Mouse (Mus musculus): ENCODE results near the gene Nphp3.

The Nphp3 gene

DNA sequence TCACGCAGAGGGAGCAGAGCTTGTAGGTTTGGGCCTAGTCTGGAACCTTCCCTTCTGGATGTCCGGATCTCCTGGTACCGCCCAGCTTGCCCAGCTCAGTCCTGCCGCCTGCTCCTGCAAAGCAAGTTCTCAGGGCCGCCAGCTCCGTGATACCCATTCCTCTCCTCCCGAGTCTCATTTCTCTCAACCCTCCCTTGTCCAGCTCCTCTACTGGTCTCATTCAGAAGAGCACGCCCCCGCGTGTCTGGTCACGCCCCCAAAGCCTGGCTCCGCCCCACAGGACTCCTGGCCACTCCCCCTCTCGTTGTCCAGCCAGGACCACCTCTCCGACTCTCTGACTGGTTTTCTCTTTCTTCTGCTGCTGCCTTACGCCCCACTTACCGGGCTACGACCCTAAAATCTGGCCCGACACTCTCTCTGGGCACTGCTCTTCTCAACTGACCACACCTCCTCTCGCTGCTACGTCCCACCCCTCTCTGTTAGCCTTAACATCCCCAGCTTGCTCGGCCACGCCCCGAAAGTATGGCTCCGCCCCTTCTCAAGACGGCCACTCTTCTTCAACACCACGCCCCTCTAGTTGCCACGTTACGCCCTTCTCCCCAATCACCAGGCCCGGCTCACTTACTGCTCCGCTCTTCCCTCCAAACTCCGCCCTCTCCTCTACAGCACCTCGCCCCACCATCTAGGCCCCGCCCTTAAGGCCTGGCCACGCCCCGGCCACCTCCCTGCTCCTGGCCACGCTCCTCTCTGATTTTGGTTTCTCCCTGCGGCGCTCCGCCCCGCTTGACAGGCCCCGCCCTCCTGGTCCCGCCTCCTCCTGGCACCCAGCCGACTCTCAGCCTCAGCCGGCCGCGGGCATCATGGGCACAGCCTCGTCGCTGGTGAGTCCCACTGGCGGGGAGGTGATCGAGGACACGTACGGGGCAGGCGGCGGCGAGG lies at the start of gene Nphp3:
Gene Nphp3, plus strand, starts transcription at position 624 of the 939 bp plus-strand sequence.
- DNase-seq (ENCODE audit: low spot score) = peak; percentile 100

GRCm38 (mm10) chr9:103958722-103959121 lies 43.6 kb upstream of the Nphp3 start:
- DNase-seq (ENCODE audit: low spot score) = no peak

GRCm38 (mm10) chr9:103959989-103960388 lies 42.4 kb upstream of the Nphp3 start:
- no peak for DNase-seq (ENCODE audit: low spot score)

DNA sequence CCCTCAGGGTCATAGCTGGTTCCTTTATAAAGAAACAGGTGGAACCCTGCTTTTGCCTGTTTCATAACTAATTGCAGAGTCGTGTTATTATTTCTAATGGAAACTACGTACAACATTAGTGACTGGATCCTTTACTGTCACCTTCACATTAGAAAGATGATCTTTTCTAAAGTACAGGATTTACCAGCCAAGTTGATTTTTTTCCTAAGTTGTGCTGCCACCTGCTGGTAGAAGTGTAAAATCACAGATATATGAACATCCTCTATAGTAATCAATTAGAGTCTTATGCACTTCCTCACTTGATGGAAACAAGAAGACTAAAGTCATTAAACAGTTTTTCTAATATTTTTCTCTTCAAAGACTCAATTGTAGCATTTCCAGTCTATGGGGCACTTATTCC lies 5.8 kb upstream of the Nphp3 start:
- peak; percentile 66 for DNase-seq (ENCODE audit: low spot score)

DNA sequence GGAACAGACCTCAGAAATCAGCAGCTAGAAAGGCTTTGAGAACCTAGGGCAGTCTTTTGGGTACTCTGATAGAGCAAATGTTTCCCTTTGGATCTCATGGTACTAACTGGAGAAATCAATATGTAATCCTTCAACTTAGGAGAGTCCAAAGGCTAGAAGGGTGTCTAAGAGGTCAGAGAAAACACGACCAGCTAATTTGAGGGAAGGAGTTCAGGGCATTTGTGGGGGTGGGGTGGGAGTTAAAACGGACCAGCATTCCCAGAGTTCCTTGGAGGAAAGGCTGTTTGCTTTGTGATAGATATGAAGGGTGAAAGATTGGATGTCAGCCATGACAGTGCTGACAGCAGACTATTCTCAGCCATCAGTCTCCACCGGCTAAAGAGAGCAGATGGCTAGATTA lies 1.7 kb upstream of the Nphp3 start:
- DNase-seq (ENCODE audit: low spot score) = no peak

GRCm38 (mm10) chr9:104002913-104003330 lies 578 bp downstream of the Nphp3 start:
- peak; percentile 79 for DNase-seq (ENCODE audit: low spot score)

DNA sequence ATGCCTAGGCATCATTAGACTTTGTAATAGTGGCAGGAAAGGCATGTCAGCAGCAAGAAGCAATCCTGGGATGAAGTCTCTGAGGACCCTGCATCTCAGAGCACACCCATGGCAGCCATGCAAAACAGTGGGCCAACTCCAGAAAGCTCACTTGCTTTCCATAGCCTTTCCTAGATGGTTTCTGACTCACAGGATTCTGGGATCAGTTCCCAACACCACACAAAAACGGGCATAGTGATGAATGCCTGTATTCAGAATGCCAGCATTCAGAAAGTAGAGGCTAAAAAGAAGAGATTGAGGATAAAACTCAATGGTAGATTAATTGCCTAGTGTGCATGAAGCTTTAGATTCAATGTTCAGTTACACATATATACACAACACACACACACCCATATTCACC lies 12.2 kb downstream of the Nphp3 start:
- no peak for DNase-seq (ENCODE audit: low spot score)

- no peak for DNase-seq (ENCODE audit: low spot score)
Measured at GRCm38 (mm10) chr9:104021026-104021425, 18.7 kb downstream of the Nphp3 start.

GRCm38 (mm10) chr9:104027186-104027585 lies 24.8 kb downstream of the Nphp3 start:
- DNase-seq (ENCODE audit: low spot score) = no peak

DNA sequence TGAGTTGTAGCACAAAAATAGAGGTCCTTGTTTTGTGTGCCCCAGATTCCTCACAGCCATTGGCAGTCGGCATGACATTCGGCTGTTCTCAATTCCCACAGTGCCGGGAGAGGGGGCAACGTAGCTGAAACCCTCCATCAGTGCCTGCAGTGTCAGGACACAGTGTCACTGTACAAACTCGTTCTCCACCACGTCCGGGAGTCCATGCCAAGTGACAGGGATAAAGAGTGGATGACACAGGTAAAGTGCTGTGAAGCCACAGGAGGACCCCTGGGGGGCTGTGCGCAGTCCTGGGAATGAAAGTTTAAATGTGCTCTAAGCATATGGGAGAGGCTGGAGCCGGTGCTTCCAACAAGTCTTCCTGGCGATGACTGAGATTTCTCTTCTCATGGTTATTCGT lies 27.5 kb downstream of the Nphp3 start:
- DNase-seq (ENCODE audit: low spot score) = no peak

DNA sequence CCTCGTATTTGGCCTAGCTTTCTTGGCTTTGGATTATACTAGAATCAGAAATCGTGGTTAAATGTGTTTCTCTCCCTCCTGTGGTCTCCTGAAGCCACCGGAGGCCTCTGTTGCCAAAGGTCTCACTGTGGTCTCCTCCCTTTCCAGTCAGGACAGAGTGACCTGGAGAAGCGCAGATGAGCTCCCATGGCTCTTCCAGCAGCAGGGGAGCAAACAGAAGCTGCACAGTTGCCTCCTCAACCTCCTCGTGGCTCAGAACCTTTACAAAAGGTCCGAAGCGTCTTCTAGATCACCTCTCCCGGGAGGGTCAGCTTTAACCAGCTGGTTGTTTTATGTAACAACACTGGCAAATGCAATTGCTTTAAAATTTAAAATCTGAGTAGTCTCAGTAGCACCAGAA lies 31.9 kb downstream of the Nphp3 start:
- DNase-seq (ENCODE audit: low spot score) = no peak

- no peak for DNase-seq (ENCODE audit: low spot score)
Measured at GRCm38 (mm10) chr9:104034718-104035117, 32.4 kb downstream of the Nphp3 start.

DNA sequence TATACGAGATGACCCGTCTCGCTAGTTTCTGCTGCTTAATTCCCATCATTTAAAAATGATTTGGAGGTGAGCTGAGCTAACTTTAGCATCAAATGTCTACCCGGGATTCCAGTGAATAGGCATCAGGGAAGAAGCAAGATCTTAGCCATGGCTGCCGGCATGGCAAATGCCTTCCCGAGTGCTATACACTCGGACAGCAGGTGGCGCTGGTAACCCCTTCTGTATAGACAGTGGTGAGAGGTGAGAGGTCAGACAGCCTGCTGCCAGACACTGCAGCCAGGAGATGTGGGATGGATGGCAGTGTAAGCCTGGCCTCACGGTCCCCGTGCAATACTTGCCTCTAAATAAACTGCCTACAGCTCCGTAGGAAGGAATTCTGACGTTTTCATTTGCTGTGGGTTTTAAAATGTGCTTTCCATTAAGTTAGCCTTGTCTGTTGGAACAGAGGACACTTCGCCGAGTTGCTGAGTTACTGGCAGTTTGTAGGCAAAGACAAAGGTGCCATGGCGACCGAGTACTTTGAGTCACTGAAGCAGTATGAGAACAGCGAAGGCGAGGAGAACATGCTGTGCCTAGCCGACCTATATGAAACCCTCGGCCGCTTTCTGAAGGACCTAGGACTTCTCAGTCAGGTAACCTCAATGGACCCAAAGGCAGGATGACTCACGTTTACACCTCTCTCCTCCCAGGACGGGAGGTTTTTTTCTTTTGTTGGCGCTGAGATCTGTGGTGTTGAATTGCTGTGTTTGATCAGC lies 33.1 kb downstream of the Nphp3 start:
- DNase-seq (ENCODE audit: low spot score) = peak; percentile 87

DNA sequence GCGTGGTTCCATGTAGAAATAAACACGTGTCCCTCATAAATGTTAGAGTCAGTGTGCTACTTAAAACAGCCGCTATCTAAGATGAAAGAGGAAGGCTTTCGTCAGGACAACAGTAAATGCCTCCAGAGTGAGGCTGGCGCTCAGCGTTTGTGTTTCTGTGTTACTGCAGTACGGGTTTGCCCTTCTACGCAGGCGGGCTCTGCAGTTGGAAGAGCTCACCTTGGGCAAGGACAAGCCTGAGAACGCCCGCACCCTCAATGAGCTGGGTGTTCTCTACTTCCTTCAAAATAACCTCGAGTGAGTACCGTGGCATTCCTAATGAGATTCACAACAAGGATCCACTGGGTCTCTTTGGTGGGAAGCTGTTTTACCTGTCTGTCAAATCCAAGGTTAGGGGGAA lies 35.9 kb downstream of the Nphp3 start:
- no peak for DNase-seq (ENCODE audit: low spot score)

GRCm38 (mm10) chr9:104039031-104039695 lies 36.8 kb downstream of the Nphp3 start:
- DNase-seq (ENCODE audit: low spot score) = no peak

- no peak for DNase-seq (ENCODE audit: low spot score)
Measured at GRCm38 (mm10) chr9:104039742-104040141, 37.4 kb downstream of the Nphp3 start.

DNA sequence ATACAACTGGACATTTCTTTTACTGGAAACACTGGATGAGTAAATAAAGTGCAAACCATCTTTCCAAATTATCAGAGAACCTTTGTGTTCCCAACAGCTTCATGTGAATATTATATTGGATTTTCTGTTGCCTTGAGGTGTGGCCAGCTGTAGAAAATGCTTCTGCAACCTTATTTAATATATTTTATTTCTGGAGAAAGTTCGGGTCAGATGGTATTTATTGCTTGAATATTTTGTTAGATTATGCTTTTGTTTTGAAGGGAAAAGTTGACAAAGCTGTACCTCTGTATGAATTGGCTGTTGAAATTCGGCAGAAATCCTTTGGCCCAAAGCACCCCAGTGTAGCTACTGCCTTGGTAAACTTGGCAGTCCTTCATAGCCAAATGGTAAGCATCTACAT lies 38.0 kb downstream of the Nphp3 start, which contains the start of gene Gm28305:
Gene Gm28305, plus strand, starts transcription at position 301 of the 400 bp plus-strand sequence.
- DNase-seq (ENCODE audit: low spot score) = no peak

GRCm38 (mm10) chr9:104043676-104044075 lies 41.3 kb downstream of the Nphp3 start:
- DNase-seq (ENCODE audit: low spot score) = no peak

- DNase-seq (ENCODE audit: low spot score) = no peak
Measured at GRCm38 (mm10) chr9:104051028-104051427, 48.7 kb downstream of the Nphp3 start.

GRCm38 (mm10) chr9:104062430-104063243 lies 60.3 kb downstream of the Nphp3 start, which contains the start of gene Uba5:
TSS of gene Uba5 (minus strand) at chr9:104063134.
- DNase-seq (ENCODE audit: low spot score) = peak; percentile 85

GRCm38 (mm10) chr9:104063244-104063961 lies 61.1 kb downstream of the Nphp3 start, which contains the start of gene Acad11:
TSS of gene Acad11 (plus strand) at chr9:104063377.
- DNase-seq (ENCODE audit: low spot score) = peak; percentile 88
